14 mouse cellular contexts compared by ENCODE assay signal in genomic region chr8:121391254-121391653, GRCm38 (mm10).
DNase-seq lines count a peak whose midpoint lies in the region; ATAC-seq and TF ChIP-seq lines count a peak whose summit lies in the region.
"Had no signal": no experiment of that assay in that cellular context is flagged by ENCODE, and none has a peak within 500 bp of the region (broad histone marks: within the 10 kb centered on the region; RNA-seq: fewer than 3 reads in every experiment).

No protein-coding gene starts in this region.

- no peaks in the 10 kb centered on the region for H3K9me3 ChIP-seq in heart, embryonic 11.5 days (replicated peaks; ENCODE audit: control insufficient read depth, low read length)
- H3K9me3 ChIP-seq in lung, embryonic 14.5 days (ENCODE audit: low read depth, low read length) = no peaks in the 10 kb centered on the region
- no peaks in the 10 kb centered on the region for H3K9me3 ChIP-seq in embryonic facial prominence, embryonic 12.5 days
- H3K9me3 ChIP-seq in liver, postnatal 0 days (ENCODE audit: low read length) = no peaks in the 10 kb centered on the region
- H3K9me3 ChIP-seq in intestine, postnatal 0 days (ENCODE audit: control insufficient read depth) = no peaks in the 10 kb centered on the region
- H3K9me3 ChIP-seq: hindbrain, embryonic 13.5 days had no signal

- peaks cover 2% of the 10 kb centered on the region; the same call in 1 of the 2 replicates for H3K27me3 ChIP-seq in heart, embryonic 11.5 days (ENCODE audit: control insufficient read depth, insufficient read depth, low read length)
- H3K27me3 ChIP-seq in lung, embryonic 14.5 days (ENCODE audit: insufficient read depth, low read length) = peaks cover 49% of the 10 kb centered on the region
- H3K27me3 ChIP-seq in embryonic facial prominence, embryonic 12.5 days = peaks cover 21% of the 10 kb centered on the region
- peaks cover 41% of the 10 kb centered on the region for H3K27me3 ChIP-seq in liver, postnatal 0 days (ENCODE audit: insufficient read depth, low read length)
- H3K27me3 ChIP-seq in intestine, postnatal 0 days (replicated peaks; ENCODE audit: control insufficient read depth, insufficient read depth, low read length) = peaks cover 56% of the 10 kb centered on the region

- 6% methylated on average over 9 of the region's 9 CpGs for WGBS in heart, embryonic 11.5 days (ENCODE audit: insufficient replicate concordance)
- 6% methylated on average over 9 of the region's 9 CpGs for WGBS in lung, embryonic 14.5 days
- 2% methylated on average over 9 of the region's 9 CpGs for WGBS in embryonic facial prominence, embryonic 12.5 days
- 9% methylated on average over 9 of the region's 9 CpGs for WGBS in liver, postnatal 0 days (ENCODE audit: insufficient replicate concordance)
- 34% methylated on average over 9 of the region's 9 CpGs for WGBS in intestine, postnatal 0 days

- DNase-seq in heart, postnatal 10 days = no peak
- DNase-seq in lung, embryonic 14.5 days = peak; percentile 22
- no peak for DNase-seq in lung, postnatal 4 days
- no peak for DNase-seq in liver, postnatal 0 days
- DNase-seq: adrenal gland, adult 8-10 months; cerebellum, adult 9-11 months; layer of hippocampus, adult 9-11 months; lung, adult 2 months; thymus, postnatal 4 days had no signal

- no peak overlapping the region for H3K27ac ChIP-seq in heart, embryonic 11.5 days (ENCODE audit: low read depth, low read length)
- no peak overlapping the region for H3K27ac ChIP-seq in lung, embryonic 14.5 days (ENCODE audit: low read depth)
- peak overlapping the region; percentile 14; the same call in 1 of the 2 replicates for H3K27ac ChIP-seq in embryonic facial prominence, embryonic 12.5 days
- H3K27ac ChIP-seq in liver, postnatal 0 days (ENCODE audit: low read depth) = no peak overlapping the region
- no peak overlapping the region for H3K27ac ChIP-seq in intestine, postnatal 0 days (ENCODE audit: low read depth, low read length)
- H3K27ac ChIP-seq: hindbrain, embryonic 13.5 days had no signal

- no peak overlapping the region for H3K4me3 ChIP-seq in heart, embryonic 11.5 days (ENCODE audit: low read depth, low read length)
- no peak overlapping the region for H3K4me3 ChIP-seq in lung, embryonic 14.5 days (ENCODE audit: low read depth, low read length)
- no peak overlapping the region for H3K4me3 ChIP-seq in embryonic facial prominence, embryonic 12.5 days
- H3K4me3 ChIP-seq in liver, postnatal 0 days (ENCODE audit: low read depth, low read length) = no peak overlapping the region
- no peak overlapping the region for H3K4me3 ChIP-seq in intestine, postnatal 0 days (ENCODE audit: low read depth, low read length)
- H3K4me3 ChIP-seq: hindbrain, embryonic 13.5 days had no signal

- no peaks in the 10 kb centered on the region for H3K36me3 ChIP-seq in heart, embryonic 11.5 days (ENCODE audit: control insufficient read depth, insufficient read depth, low read length)
- no peaks in the 10 kb centered on the region for H3K36me3 ChIP-seq in lung, embryonic 14.5 days (ENCODE audit: insufficient read depth)
- no peaks in the 10 kb centered on the region for H3K36me3 ChIP-seq in embryonic facial prominence, embryonic 12.5 days
- H3K36me3 ChIP-seq in liver, postnatal 0 days (replicated peaks; ENCODE audit: insufficient read depth, low read length) = no peaks in the 10 kb centered on the region
- H3K36me3 ChIP-seq in intestine, postnatal 0 days (ENCODE audit: control insufficient read depth, insufficient read depth) = no peaks in the 10 kb centered on the region
- H3K36me3 ChIP-seq: hindbrain, embryonic 13.5 days had no signal

- no peak for TF ChIP-seq EP300 in liver, postnatal 0 days (IDR thresholded peaks at IDR 0.05; ENCODE audit: low read depth)

- intact Hi-C loops in heart, postnatal 10 days (cut with DNase I) = loop anchor here (5.0 kb wide), 1 partner anchor 79 kb away; no protein-coding TSS in a partner anchor

- peak overlapping the region; percentile 29 for H3K4me2 ChIP-seq in heart, embryonic 11.5 days
- H3K4me2 ChIP-seq in lung, embryonic 14.5 days = 0 out of 2 replicates have a peak overlapping the region, but pooled peaks have one; percentile 3
- H3K4me2 ChIP-seq in embryonic facial prominence, embryonic 12.5 days (replicated peaks) = peak overlapping the region; percentile 10; the same call in 1 of the 2 replicates
- no peak overlapping the region for H3K4me2 ChIP-seq in liver, postnatal 0 days (ENCODE audit: low read depth, low read length)
- H3K4me2 ChIP-seq in intestine, postnatal 0 days (replicated peaks; ENCODE audit: low read depth) = no peak overlapping the region
- H3K4me2 ChIP-seq: hindbrain, embryonic 13.5 days had no signal

- H3K9ac ChIP-seq in heart, embryonic 11.5 days (ENCODE audit: low read depth, low read length) = no peak overlapping the region
- no peak overlapping the region for H3K9ac ChIP-seq in lung, embryonic 14.5 days
- no peak overlapping the region for H3K9ac ChIP-seq in embryonic facial prominence, embryonic 12.5 days
- H3K9ac ChIP-seq in liver, postnatal 0 days (replicated peaks) = no peak overlapping the region
- no peak overlapping the region for H3K9ac ChIP-seq in intestine, postnatal 0 days (ENCODE audit: low read depth, low read length)

- ATAC-seq in heart, embryonic 11.5 days (replicated peaks; ENCODE audit: insufficient number of reproducible peaks, low FRiP score, low TSS enrichment) = 0 out of 2 replicates have a peak, but pooled peaks have one; percentile 70
- no peak for ATAC-seq in lung, embryonic 14.5 days (ENCODE audit: insufficient read depth)
- ATAC-seq in embryonic facial prominence, embryonic 12.5 days (ENCODE audit: insufficient number of reproducible peaks, insufficient read depth, low FRiP score, low TSS enrichment) = no peak
- ATAC-seq in liver, postnatal 0 days = no peak
- ATAC-seq in intestine, postnatal 0 days = no peak
- ATAC-seq: forebrain, embryonic 16.5 days had no signal

- TF ChIP-seq CTCF in lung, embryonic 14.5 days (IDR thresholded peaks at IDR 0.05; ENCODE audit: low read depth) = no peak
- no peak for TF ChIP-seq CTCF in liver, postnatal 0 days (IDR thresholded peaks at IDR 0.05; ENCODE audit: low read depth)
- no peak for TF ChIP-seq CTCF in intestine, postnatal 0 days (IDR thresholded peaks at IDR 0.05; ENCODE audit: low read depth)

- H3K4me1 ChIP-seq in heart, embryonic 11.5 days (ENCODE audit: control insufficient read depth, insufficient read depth, low read length) = peaks cover 16% of the 10 kb centered on the region
- H3K4me1 ChIP-seq in lung, embryonic 14.5 days (ENCODE audit: insufficient read depth) = peaks cover 16% of the 10 kb centered on the region
- H3K4me1 ChIP-seq in embryonic facial prominence, embryonic 12.5 days = peaks cover 47% of the 10 kb centered on the region
- H3K4me1 ChIP-seq in liver, postnatal 0 days (ENCODE audit: insufficient read depth) = no peaks in the 10 kb centered on the region
- no peaks in the 10 kb centered on the region for H3K4me1 ChIP-seq in intestine, postnatal 0 days (replicated peaks; ENCODE audit: control insufficient read depth, insufficient read depth, low read length)

Comparison
In these comparisons a context has a peak if more than half of its experiments do, and no peak if none do; other contexts are left out.
1. H3K4me2 ChIP-seq: peak in heart, embryonic 11.5 days (single experiment), lung, embryonic 14.5 days (single experiment) and embryonic facial prominence, embryonic 12.5 days (single experiment); none in liver, postnatal 0 days (single experiment) and intestine, postnatal 0 days (single experiment).